Mouse (Mus musculus) brain, adult 2 months (tissue): ENCODE results near the gene Cars2.
"Not testable (repeated sequence)": the region's sequence is repeated elsewhere in the genome, so short reads cannot be mapped to it uniquely, and the experiment has no call there.

ENCODE experiments used
- DNase-seq: peaks from one replicate; pipeline ENCODE4 v3.0.0; 2011; ENCODE audit warnings: low read depth, low spot score

Cars2 gene

GRCm38 (mm10) chr8:11475876-11476275 is 74.7 kb downstream of the Cars2 start:
- DNase-seq = no peak

- no peak for DNase-seq
Observed at GRCm38 (mm10) chr8:11475397-11475796, 75.2 kb downstream of the Cars2 start.

GRCm38 (mm10) chr8:11473072-11473471 is 77.5 kb downstream of the Cars2 start:
- DNase-seq = no peak

GRCm38 (mm10) chr8:11471309-11471708 is 79.3 kb downstream of the Cars2 start:
- no peak for DNase-seq

- DNase-seq = no peak
Observed at GRCm38 (mm10) chr8:11470694-11471093, 79.9 kb downstream of the Cars2 start.

- peak; percentile 58 for DNase-seq
Observed at GRCm38 (mm10) chr8:11469095-11469494, 81.5 kb downstream of the Cars2 start.

- not testable (repeated sequence) for DNase-seq
Observed at GRCm38 (mm10) chr8:11466528-11466927, 84.1 kb downstream of the Cars2 start.

GRCm38 (mm10) chr8:11465619-11466018 is 85.0 kb downstream of the Cars2 start:
- DNase-seq = no peak

- DNase-seq = no peak
Observed at GRCm38 (mm10) chr8:11464707-11464964, 85.9 kb downstream of the Cars2 start.
